Mouse (Mus musculus) urinary bladder, postnatal 25 days (tissue): Measurements from ENCODE around the gene Gm8298.
"Not testable (repeated sequence)": the region's sequence is repeated elsewhere in the genome, so short reads cannot be mapped to it uniquely, and the experiment has no call there.

Experiments
- DNase-seq: peaks from one replicate; pipeline ENCODE4 v3.0.0; 2022; ENCODE audit warnings: low spot score

Gene Gm8298

GRCm38 (mm10) chr3:59860751-59861150 lies at the start of gene Gm8298:
Gene Gm8298 (plus strand): TSS chr3:59861051.
- DNase-seq, result no peak

DNA sequence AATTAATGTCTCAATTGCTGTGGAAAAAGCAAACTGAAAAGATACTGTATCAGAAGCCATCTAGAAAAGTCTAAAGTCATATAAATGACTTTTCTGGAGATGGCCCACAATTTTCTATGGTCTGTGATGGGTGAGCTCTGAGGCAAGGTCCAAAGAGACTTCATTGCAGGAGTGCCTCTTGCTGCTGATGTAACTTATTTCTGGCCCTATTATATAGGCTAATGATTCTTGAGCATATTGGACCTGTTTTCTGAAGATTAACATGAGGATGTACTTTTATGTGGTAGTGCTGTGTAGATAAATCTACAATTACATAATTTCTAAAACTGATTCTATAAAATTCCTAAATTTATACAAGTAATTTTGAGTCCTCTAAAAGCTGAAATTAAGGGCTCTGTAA lies 47.7 kb upstream of the Gm8298 start:
- no peak for DNase-seq

DNA sequence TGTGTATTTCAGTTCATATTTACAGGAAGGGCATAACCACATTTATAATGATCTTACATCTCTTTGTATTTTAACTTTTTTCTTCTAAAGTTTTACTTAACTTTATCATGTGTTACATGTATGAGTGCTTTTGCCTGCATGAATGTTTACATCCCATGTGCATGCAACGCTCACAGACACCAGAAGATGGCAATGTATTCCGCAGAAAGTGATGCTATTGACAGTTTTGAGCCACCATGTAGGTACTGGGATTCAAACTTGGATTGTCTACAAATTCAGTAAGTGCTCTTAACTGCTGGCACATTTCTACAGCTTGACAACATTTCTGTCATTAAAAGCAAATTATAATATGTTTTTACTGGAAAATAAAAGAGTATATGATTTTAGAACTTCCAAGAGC lies 9.9 kb downstream of the Gm8298 start:
- DNase-seq, result peak; percentile 50

DNA sequence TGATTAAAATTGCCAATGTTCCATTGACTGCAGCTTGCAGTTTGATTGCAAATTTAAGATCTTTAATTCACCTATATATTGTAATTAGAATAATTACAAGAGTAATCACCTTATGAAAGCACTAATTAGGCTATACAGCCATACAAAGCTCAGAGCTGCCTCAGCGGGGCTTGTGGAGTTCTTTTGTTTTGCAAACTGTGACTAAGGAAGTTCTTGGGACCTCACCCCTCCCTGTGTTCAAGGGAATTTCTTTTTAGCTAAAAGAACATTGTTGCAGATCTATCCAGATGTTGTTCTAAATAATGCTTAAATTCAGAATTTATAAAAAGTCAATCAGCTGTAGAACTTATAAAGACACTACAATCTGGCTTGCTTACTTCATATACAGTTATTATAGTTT lies 16.8 kb downstream of the Gm8298 start:
- DNase-seq, result not testable (repeated sequence)

DNA sequence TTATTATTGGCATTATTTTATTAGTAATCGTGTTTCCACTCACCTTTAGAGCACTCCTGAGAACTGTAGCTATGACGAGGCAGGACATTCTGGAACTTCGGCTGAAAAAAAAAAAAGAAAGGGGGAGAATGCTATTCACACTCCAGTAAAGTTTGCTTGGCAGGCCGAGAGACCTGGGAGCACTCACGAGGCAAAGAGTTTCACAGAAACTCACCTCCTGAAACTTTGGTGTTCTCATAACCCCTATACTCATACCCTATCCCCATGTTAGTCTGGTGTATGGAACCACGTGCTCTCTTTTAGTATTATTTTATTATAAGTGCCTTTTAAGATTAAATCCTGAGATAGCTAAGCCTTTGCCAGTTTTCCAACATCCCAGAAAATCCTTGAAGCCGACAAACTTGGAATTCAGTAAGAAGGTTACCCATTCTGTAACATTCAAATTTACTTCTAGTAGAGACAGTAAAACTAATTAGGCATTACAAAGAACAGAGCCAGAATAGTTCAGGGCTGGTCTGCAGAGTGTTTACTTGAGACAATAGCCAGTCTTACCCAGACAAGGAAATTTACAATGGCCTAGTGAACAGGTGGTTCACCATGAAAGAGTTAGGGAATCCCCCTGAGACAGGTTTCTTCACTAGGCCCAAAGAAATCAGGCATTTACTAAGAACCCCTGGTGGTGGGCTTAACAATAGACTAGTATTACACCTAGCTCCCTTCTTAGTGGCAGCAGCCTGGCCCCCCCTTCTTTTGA lies 19.1 kb downstream of the Gm8298 start:
- DNase-seq, result not testable (repeated sequence)

GRCm38 (mm10) chr3:59893276-59893675 lies 32.4 kb downstream of the Gm8298 start:
- no peak for DNase-seq

GRCm38 (mm10) chr3:59924914-59925313 lies 64.1 kb downstream of the Gm8298 start, which contains the start of gene C130079G13Rik:
Gene C130079G13Rik (plus strand): TSS chr3:59925214.
- DNase-seq, result no peak
